Mouse (Mus musculus) heart, embryonic 10.5 days (tissue): ENCODE data around the gene Uso1. TPM values are rescaled to one million over a fixed set of nuclear protein-coding genes. Genes with fewer than 3 reads are reported as not detected.
A peak's percentile ranks its signal among the peaks of the same experiment; 100 is the strongest.
"Not testable (repeated sequence)": the region's sequence is repeated elsewhere in the genome, so short reads cannot be mapped to it uniquely, and the experiment has no call there.

Source experiments
- DNase-seq: peaks from one replicate; pipeline ENCODE4 v3.0.0-alpha.2; 2017; ENCODE audit warnings: low spot score
- H3K27ac ChIP-seq: fragments of 300-500 bp; sonication (generic); 2 replicates; pipeline ENCODE4 v1.5.1; 2016; ENCODE audit warnings: mild to moderate bottlenecking
- H3K27me3 ChIP-seq: fragments of 300-500 bp; sonication (generic); 2 replicates; pipeline ENCODE4 v1.6.1; 2016; ENCODE audit warnings: mild to moderate bottlenecking; ENCODE audit not compliant: poor library complexity, insufficient read depth, severe bottlenecking
- H3K36me3 ChIP-seq: fragments of 300-500 bp; sonication (generic); 2 replicates; pipeline ENCODE4 v1.6.1; 2016; ENCODE audit warnings: mild to moderate bottlenecking, moderate library complexity
- H3K4me1 ChIP-seq: fragments of 300-500 bp; sonication (generic); 2 replicates; pipeline ENCODE4 v1.6.1; 2016; ENCODE audit warnings: mild to moderate bottlenecking
- H3K4me3 ChIP-seq: fragments of 300-500 bp; sonication (generic); 2 replicates; pipeline ENCODE4 v1.5.1; 2016; ENCODE audit warnings: mild to moderate bottlenecking, moderate library complexity
- H3K9me3 ChIP-seq: fragments of 300-500 bp; sonication (generic); 2 replicates; pipeline ENCODE4 v1.6.1; 2016; ENCODE audit warnings: mild to moderate bottlenecking, moderate library complexity
- WGBS: fragments of 180-500 bp; shearing (Covaris S2); methylation state at CpG from one replicate; pipeline ENCODE4 v1.1.7; 2016; 5-methylcytosine and 5-hydroxymethylcytosine counted together
- polyA plus RNA-seq: library from polyadenylated mRNA; unstranded; fragments of >200 nt; fragmentation: Nextera tagmentation; extraction: Ambion mirVana; gene quantifications from 2 replicates; pipeline ENCODE4 v1.2.1, GENCODE M21; 2016

The Uso1 gene
- polyA plus RNA-seq, 1 experiment from 2014 or later: 48.9 TPM

DNA sequence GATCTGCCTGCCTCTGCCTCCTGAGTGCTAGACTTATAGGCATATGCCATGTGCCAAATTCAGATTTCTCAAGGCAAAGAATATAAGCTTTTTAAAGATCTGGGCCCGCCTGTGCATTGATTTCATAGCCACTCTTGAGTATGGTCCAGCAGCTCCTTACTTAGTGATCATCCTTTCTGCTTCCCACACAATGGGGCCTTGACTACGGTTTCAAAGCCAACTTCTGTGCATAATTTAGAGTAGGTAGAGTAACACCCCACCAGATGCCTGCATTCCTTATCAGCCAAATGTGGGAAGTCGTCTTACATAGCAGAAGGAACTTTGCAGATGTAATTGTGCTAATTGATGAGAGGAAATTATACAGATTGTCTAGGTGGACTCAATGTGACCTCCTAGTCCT lies 17.1 kb downstream of the Uso1 start:
- H3K4me3 ChIP-seq: no peak overlapping the region
- H3K27ac ChIP-seq: no peak overlapping the region
- no peak for DNase-seq
- 79% methylated on average over 3 of the region's 3 CpGs for WGBS
- no peaks in the 10 kb centered on the region for H3K27me3 ChIP-seq
- 0 out of 2 replicates have a peak, but pooled peaks cover under 1% of the 10 kb centered on the region for H3K4me1 ChIP-seq
- no peaks in the 10 kb centered on the region for H3K9me3 ChIP-seq
- peaks cover 49% of the 10 kb centered on the region for H3K36me3 ChIP-seq

DNA sequence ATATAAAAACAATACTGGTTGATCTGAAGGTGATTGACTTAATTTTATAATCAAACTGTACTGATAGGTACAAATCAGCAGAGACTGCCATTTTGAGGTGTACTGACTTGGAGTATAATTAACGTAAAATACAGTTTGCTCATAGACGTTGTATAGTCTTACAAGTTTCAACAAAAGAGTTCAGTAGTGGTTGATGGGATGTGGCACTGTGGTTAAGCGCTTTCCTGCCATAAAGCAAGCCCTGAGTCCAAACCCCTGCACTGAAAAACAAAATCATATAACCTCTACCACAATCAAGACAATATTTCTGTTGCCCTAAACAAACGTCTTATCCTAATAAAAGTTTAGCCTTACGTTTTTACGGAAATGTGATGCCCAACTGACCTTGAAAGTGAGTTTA lies 28.2 kb downstream of the Uso1 start:
- H3K4me3 ChIP-seq: no peak overlapping the region
- no peak overlapping the region for H3K27ac ChIP-seq
- 89% methylated on average over 6 of the region's 6 CpGs for WGBS
- DNase-seq: no peak
- peaks cover 42% of the 10 kb centered on the region for H3K36me3 ChIP-seq
- no peaks in the 10 kb centered on the region for H3K4me1 ChIP-seq
- no peaks in the 10 kb centered on the region for H3K9me3 ChIP-seq
- no peaks in the 10 kb centered on the region for H3K27me3 ChIP-seq

DNA sequence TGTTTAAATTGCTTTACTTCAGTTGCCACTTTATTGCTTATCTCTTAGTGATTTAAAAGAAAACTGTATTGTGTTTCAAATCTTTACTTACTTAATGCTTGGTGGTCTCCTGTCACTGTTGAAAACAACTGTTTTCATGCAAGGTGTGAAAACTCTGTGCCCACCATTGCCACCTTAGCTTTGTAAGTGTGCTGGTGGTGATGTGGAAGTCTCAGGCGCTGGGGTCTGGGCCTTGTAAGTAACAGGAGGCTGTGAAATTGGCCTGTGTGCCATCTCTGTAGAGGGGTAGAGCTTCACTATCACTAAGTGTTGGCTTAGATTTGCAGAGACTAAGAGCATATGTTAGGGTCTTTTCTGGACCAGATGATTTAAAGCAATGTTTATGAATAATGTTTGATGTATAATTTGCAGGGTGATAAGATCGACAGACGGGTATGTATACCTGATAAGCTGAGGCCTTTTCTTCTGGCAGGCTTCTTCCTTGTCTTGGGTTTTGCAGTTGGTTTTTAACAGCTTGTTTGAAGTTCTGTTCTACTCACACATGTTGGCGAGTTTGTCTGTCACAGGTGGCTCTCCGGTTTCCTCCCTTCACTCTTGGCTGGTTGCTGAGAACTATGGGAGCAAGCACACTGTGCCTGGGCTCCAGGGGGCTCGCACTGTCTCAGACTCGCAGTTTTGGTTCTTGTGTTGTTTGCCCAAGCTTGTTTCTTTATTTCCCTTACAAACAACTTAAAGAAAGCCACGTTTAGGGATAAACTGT lies 45.5 kb downstream of the Uso1 start:
- WGBS: 82% methylated on average over 8 of the region's 8 CpGs
- Histone ChIP-seq H3K27me3 (no peaks in the 10 kb centered on the region), H3K27ac (no peak overlapping the region), H3K9me3 (no peaks in the 10 kb centered on the region), H3K4me1 (no peaks in the 10 kb centered on the region), H3K36me3 (peaks cover 69% of the 10 kb centered on the region), H3K4me3 (no peak overlapping the region)
- DNase-seq: no peak

DNA sequence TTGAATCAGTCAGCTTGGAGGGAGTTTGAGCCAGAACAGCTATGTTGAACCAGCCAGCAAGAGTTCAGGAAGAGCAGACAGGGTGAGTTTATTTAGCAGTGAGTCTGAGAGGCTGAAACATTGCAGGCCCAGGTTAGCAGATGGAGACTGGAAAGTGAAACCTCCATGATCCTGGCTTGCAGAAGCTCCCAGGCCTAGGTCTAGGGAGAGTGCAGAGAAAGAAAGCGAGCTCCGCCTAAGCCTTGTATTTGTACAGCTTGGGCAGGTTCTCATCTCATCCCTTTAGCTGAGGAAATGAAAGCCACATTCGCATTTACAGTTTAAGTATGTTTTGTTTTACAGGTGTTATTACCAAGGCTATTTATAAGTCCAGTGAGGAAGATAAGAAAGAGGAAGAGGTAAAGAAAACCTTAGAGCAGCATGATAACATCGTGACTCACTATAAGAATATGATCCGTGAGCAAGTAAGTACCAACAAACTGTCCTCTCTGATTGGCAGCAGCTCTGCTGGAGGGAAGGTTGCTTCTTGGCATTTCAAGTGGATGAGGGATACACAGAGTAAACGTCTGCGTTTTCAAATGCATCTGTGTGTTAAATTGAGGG lies 51.2 kb downstream of the Uso1 start:
- H3K27ac ChIP-seq: no peak overlapping the region
- H3K27me3 ChIP-seq: no peaks in the 10 kb centered on the region
- no peaks in the 10 kb centered on the region for H3K9me3 ChIP-seq
- H3K36me3 ChIP-seq: peaks cover 75% of the 10 kb centered on the region
- 95% methylated on average over 7 of the region's 7 CpGs for WGBS
- no peaks in the 10 kb centered on the region for H3K4me1 ChIP-seq
- no peak for DNase-seq
- no peak overlapping the region for H3K4me3 ChIP-seq

DNA sequence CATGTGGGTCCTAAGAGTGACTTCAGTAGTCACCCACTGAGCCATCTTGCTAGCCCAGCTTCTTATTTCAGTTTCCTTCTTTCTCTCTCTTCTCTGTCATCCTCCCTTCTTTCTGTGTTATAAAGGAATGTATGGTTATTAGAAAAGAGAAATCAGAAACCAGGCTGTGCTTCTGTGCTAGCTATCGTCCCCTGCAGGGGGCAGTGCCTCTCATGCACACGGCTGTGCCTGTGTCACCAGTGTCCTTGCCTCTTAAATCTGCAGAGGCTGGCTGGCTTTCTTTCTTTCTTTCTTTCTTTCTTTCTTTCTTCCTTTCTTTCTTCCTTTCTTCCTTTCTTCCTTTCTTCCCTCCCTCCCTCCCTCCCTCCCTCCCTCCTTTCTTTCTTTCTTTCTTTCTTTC lies 58.0 kb downstream of the Uso1 start:
- H3K27ac ChIP-seq, H3K27me3 ChIP-seq, DNase-seq, H3K9me3 ChIP-seq, H3K4me1 ChIP-seq, H3K4me3 ChIP-seq: not testable (repeated sequence)
- peaks cover 88% of the 10 kb centered on the region for H3K36me3 ChIP-seq
- 46% methylated on average over 2 of the region's 2 CpGs for WGBS

DNA sequence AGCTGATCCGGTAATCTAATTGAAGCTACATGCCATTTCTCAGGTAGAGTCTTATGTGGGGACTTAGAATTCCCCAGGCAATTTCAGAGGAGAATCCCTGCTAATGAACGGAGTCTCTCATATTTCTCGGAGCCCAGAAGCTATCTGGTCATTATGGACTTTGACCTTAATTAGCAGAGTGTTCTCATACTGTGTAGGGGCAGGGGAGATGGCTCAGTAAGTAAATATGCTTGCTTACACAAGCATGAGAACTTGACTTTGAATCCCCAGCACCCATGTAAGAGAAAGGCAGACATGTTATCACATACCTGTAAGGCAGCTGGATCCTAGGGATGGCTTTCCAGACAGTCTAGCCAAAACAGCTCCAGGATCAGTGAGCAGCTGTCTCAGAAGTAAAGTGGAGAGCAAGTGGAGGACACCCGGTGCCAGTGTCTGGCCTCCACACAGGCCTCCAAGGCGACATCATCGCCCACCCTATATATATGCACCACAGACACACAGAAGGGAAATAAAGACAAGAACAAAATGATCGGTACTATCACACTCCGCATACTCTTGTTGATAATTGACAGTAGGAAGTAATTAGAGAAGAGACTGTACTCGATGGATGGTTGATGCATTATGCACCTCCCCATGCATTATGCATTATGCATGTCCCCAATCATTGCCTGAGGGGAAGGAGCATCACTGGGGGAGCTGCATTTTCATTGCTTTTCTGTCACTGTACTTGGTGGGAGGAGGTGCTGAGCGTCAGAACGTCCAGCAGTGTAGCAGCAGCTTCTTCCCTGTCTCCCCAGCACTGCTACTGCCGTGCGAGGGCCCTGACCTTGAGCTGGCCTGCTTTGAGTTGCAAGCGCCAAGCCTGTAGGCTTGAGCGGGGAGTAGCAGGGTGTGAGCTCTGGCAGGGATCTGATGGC lies 59.4 kb downstream of the Uso1 start:
- H3K36me3 ChIP-seq: peaks cover 95% of the 10 kb centered on the region
- no peaks in the 10 kb centered on the region for H3K4me1 ChIP-seq
- H3K27me3 ChIP-seq: no peaks in the 10 kb centered on the region
- H3K9me3 ChIP-seq: no peaks in the 10 kb centered on the region
- 90% methylated on average over 15 of the region's 15 CpGs for WGBS
- H3K4me3 ChIP-seq: no peak overlapping the region
- no peak overlapping the region for H3K27ac ChIP-seq
- no peak for DNase-seq

DNA sequence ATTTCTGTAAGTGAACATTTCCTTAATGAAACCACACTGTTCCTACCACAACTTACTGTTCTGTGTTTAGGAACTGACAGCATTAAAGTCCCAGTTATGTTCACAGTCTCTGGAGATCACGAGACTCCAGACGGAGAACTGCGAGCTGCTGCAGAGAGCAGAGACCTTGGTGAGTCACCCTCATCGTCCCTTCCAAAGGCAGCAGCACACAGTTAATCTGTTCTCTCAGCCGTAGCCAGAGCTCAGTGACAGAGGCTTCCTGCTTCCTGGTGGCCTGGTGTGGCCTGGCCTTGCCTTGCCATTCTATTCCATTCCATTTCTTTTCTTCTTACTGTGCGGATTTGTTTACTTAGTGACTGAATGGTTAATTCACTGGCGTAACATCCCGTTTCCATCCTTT lies 60.5 kb downstream of the Uso1 start:
- peaks cover 95% of the 10 kb centered on the region for H3K36me3 ChIP-seq
- no peaks in the 10 kb centered on the region for H3K9me3 ChIP-seq
- WGBS: 75% methylated on average over 8 of the region's 8 CpGs

DNA sequence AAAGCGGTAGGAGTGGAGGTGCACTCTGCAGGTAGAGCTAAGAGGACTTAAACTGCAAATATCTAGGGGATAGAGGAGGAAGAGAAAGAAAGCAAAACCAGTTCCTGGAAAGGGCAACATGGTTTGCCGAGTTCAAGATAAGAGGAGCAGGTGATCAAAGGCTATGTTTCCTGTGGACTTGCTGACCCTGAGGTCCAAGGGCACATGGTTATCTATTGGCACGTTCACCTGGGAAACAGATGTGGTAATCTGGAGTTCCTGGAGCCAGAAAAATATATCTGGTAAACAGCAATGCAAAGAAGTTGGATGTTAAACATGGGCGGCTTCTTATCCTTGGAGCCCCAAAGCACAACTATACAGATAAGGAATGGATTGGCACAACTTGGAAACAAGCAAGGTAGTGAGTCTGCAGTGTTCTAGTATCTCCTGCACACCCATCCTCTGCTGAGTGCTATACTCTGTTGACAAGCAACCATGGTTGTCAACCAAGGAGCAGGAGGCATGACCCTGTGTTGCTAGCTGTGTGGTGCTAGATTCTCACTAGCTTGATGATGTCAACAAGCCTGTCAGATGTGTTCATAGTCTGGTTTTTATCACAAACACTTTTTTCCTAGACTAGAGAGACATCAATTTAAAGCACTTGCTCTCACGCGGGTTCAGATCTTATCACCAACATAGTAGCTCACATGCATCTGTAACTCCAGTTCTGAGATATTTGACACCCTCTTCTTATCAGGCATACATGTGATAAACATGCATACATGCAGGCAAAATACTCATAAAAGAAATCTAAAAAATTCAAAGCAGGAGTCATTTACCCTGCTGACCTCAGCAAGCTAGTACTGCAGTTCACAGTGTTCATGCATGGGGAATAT lies 66.7 kb downstream of the Uso1 start:
- H3K27me3 ChIP-seq: no peaks in the 10 kb centered on the region
- H3K9me3 ChIP-seq: no peaks in the 10 kb centered on the region
- peak; percentile 64 for DNase-seq
- no peak overlapping the region for H3K27ac ChIP-seq
- no peak overlapping the region for H3K4me3 ChIP-seq
- WGBS: 52% methylated on average over 6 of the region's 6 CpGs
- peaks cover 55% of the 10 kb centered on the region for H3K36me3 ChIP-seq
- H3K4me1 ChIP-seq: peaks cover 10% of the 10 kb centered on the region; the same call in 1 of the 2 replicates

More for the DNA sequence above, 60.5 kb downstream of the Uso1 start:
- Histone ChIP-seq H3K27ac (no peak overlapping the region), H3K4me1 (no peaks in the 10 kb centered on the region), H3K27me3 (no peaks in the 10 kb centered on the region), H3K4me3 (no peak overlapping the region)
- no peak for DNase-seq

DNA sequence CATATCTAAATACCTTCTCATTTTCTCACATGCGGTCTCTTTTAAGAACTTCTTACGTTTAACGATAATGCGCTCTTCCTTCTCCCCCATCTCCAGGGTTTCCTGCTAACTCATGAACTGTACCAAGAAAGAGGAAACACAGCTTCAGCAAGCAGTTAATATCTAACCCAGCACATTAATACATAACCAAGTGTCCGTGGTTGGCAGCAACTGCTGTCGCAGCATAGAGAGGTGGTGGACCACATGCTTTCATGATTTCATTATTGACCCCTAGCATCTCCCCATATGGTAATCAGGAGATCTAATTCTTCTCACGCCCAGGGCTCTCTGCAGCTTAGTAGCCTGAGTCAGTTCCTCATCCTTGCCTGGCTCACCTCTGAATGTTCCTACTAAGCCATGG lies 67.4 kb downstream of the Uso1 start:
- Histone ChIP-seq H3K27ac (no peak overlapping the region), H3K36me3 (peaks cover 47% of the 10 kb centered on the region), H3K27me3 (no peaks in the 10 kb centered on the region), H3K4me1 (peaks cover 10% of the 10 kb centered on the region; the same call in 1 of the 2 replicates), H3K4me3 (no peak overlapping the region), H3K9me3 (no peaks in the 10 kb centered on the region)
- WGBS: 88% methylated on average over 7 of the region's 7 CpGs
- no peak for DNase-seq

DNA sequence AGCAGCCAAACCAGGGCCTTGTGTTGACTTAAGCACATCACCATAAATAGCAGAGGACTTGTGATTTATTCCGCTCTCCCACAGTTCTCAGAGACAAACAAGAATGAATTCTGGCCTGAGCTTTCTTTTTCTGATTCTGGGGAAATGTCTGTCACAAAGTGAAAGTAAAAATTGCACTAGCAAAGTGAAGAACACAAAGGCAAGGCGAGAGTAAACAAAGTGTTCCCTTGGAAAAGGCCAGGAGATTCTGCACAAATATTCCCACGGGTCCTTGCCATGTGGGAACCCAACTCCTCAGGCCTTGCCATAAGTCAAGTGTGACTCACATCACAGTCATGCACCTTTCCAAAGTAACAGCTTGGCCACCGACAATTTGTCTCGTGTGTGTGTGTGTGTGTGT lies 68.0 kb downstream of the Uso1 start:
- Histone ChIP-seq H3K27ac (no peak overlapping the region), H3K27me3 (no peaks in the 10 kb centered on the region), H3K4me3 (no peak overlapping the region), H3K4me1 (peaks cover 10% of the 10 kb centered on the region; the same call in 1 of the 2 replicates), H3K36me3 (peaks cover 42% of the 10 kb centered on the region), H3K9me3 (no peaks in the 10 kb centered on the region)
- peak; percentile 20 for DNase-seq
- WGBS: 87% methylated on average over 5 of the region's 5 CpGs

DNA sequence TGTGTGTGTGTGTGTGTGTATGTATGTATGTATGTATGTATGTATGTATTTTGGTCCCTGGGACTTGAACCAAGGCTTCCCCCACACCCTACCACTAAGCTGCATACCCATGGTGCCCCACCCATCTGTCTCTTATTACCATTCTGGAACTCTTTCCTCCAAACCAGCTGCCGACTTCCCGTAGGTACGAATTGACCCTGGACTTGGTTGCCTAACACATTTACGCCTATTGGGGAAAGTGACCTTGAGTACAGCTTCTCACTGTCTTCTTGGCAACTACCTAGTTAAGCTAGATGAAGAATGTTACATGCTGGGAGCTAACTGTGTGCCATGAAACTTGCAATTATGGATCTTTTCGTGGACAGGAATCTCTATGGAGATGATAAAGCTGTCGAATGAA lies 68.4 kb downstream of the Uso1 start:
- H3K9me3 ChIP-seq: no peaks in the 10 kb centered on the region
- 88% methylated on average over 6 of the region's 6 CpGs for WGBS
- H3K27me3 ChIP-seq: no peaks in the 10 kb centered on the region
- H3K4me3 ChIP-seq: no peak overlapping the region
- peaks cover 38% of the 10 kb centered on the region for H3K36me3 ChIP-seq
- DNase-seq: peak; percentile 53
- no peak overlapping the region for H3K27ac ChIP-seq
- peaks cover 10% of the 10 kb centered on the region; the same call in 1 of the 2 replicates for H3K4me1 ChIP-seq

DNA sequence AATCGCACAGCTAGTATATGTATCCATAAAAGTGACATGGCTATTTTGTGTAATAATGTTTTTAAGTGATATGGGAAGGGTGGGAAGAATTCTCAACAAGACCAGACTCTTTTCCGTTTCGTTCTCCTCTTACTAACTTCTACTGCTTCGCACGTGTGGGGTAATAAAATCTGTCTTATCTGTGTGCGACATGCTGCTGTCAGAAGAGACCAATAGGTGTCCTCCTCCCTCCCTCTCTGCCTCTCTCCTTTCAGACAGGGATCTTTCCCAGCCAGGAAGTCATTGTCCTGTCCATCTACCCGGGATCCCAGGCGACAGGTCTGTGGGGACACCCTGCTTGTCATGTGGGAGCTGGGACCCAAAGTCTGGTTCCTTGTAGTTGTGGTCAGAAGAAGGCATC lies 72.5 kb downstream of the Uso1 start:
- no peak overlapping the region for H3K27ac ChIP-seq
- no peaks in the 10 kb centered on the region for H3K9me3 ChIP-seq
- H3K27me3 ChIP-seq: no peaks in the 10 kb centered on the region
- peak; percentile 67 for DNase-seq
- no peaks in the 10 kb centered on the region for H3K4me1 ChIP-seq
- H3K36me3 ChIP-seq: peaks cover 7% of the 10 kb centered on the region; the same call in 1 of the 2 replicates
- 74% methylated on average over 8 of the region's 8 CpGs for WGBS
- H3K4me3 ChIP-seq: no peak overlapping the region
